Mouse (Mus musculus) frontal cortex, postnatal 10 days (tissue): Measurements from ENCODE around the gene Cnnm4.
A peak's percentile ranks its signal among the peaks of the same experiment; 100 is the strongest.

Source experiments
- DNase-seq, 2 experiments: peaks; one replicate each; pipeline ENCODE4 v3.0.0; 2022; ENCODE audit warnings: low spot score in 2 of 2, mixed read lengths in 1 of 2

The Cnnm4 gene

DNA sequence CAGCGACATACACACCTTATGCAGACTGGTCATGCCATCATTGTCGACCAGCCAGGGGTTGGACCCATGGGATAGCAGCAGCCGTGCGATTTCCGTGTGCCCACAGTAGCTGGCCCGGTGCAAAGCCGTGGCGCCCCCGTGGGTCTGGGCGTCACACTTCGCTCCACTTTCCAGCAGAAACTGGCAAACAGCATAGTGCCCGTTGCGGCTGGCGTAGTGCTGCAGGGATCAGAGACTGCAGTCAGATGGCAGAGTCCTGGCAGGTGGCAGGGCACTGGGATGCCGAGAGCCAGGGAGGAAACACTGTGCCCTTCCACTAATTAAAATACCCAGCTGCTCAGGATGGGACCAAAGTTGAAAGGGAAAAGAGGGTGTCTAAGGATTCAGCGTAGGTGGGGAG, 70.4 kb downstream of the Cnnm4 start:
- no peak for DNase-seq

DNA sequence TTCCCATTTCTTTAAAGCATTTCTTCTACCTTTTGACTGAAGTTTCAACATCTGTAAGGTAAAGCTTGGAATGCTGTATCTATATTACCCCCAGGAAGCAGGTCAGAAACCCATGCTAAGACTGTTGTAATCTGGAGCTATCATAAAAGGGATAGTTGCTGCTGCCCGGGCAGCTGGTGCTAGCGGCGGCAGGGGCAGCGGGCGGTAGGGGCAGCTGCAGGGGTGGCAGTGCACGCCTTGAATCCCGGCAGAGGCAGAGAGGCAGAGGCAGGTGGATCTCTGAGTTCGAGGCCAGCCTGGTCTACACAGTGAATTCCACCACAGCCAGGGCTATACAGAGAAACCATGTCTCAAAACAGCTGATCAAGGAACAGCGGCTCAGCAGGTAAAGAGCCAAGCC, 71.5 kb downstream of the Cnnm4 start:
- no peak for DNase-seq

GRCm38 (mm10) chr1:36545382-36545781, 74.0 kb downstream of the Cnnm4 start:
- DNase-seq, result no peak

GRCm38 (mm10) chr1:36545845-36546600, 74.6 kb downstream of the Cnnm4 start:
- DNase-seq, result no peak

GRCm38 (mm10) chr1:36546888-36547471, 75.6 kb downstream of the Cnnm4 start, which contains the start of gene Ankrd39:
TSS of gene Ankrd39 (minus strand) at chr1:36547445.
- peak; percentile 96 to 97 for DNase-seq

DNA sequence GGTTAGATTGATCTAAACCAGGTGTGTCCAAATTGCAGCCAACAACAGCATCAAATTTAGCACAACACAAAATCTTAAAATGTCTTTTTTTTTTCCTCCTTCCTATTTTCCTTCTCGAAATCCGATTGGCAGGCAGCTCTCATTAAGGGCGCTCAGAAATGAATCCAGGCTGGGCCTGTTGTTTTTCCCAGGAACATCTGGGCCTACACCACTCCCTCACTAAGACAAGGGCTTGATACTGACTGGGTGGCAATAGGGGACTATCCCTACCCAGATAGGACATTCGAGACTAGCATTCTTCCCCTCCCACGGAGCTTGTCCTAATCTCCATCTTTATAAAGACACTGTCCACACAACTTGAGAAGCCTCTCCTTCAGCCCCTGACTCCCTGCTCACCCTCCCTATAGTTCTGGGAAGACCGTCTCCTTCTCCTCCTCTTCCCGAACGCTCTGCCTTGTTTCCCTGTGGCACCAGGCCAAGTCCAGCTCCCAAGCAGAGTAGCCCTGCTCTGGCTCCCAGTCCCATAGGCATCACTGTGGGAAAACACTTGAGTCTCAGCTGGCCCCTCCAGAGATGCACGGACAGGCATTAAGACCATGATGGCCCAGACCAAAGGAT, 76.7 kb downstream of the Cnnm4 start:
- no peak for DNase-seq

- no peak for DNase-seq
Observed at GRCm38 (mm10) chr1:36548771-36549170, 77.4 kb downstream of the Cnnm4 start.

DNA sequence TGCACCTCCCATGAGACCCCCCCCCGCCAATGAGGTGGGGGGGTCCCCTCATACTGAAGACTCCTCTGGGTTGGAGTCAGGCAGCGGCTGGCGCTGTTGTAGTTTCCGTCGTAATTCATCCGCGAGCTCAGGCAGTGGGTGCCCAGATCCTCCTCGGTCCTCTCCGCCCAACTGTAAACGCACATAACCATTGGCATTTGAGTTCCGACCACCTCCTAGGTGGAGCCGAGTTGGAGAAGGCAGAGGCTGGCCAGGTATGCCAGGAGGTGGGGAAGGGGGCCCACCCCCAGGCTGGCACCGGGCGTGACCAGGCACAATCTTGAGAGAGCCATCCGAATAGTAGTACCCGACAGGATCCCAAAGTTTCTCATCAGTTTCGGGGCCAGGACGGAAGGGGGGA, 78.1 kb downstream of the Cnnm4 start:
- DNase-seq, result no peak

DNA sequence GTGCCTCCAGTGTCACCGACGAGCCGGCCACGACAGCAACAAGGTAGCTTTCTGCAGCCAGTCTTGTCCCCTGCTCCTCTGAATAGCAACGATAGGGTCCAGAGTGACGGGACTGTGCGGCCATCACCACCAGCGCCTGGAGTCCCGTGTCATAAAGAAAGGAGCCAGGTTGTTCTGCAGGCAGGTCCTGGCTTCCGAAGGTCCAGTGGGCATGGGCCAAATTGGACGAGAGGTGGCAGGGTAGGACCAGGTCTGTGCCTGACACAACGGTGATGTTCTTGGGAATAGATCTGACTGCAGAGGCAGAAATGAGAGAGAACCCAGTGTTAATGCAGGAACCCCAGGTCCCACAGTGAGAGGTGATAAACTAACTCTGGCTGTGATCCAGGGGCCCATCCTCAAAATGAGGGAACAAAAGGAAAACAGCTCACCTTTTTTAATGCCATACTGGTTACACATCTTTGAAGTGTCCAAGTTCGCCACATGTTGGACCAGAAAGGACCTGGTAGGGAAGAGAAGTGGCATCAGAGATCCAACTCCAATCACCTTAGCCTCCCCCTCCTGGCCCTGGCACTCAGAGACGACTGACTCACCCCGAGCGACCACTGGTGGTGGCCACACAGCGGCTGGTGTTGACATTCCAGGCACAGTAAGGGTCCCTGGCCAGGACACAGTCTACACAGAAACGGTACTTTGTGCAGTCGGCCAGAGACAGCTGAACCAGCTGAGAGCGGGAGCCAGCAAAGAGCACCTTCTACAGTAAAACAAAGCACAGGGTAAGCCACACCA, 78.8 kb downstream of the Cnnm4 start:
- DNase-seq, result no peak

GRCm38 (mm10) chr1:36551904-36552303, 80.5 kb downstream of the Cnnm4 start:
- no peak for DNase-seq

- DNase-seq, result no peak
Observed at GRCm38 (mm10) chr1:36552506-36552905, 81.1 kb downstream of the Cnnm4 start.

- no peak for DNase-seq
Observed at GRCm38 (mm10) chr1:36554633-36555399, 83.4 kb downstream of the Cnnm4 start.

DNA sequence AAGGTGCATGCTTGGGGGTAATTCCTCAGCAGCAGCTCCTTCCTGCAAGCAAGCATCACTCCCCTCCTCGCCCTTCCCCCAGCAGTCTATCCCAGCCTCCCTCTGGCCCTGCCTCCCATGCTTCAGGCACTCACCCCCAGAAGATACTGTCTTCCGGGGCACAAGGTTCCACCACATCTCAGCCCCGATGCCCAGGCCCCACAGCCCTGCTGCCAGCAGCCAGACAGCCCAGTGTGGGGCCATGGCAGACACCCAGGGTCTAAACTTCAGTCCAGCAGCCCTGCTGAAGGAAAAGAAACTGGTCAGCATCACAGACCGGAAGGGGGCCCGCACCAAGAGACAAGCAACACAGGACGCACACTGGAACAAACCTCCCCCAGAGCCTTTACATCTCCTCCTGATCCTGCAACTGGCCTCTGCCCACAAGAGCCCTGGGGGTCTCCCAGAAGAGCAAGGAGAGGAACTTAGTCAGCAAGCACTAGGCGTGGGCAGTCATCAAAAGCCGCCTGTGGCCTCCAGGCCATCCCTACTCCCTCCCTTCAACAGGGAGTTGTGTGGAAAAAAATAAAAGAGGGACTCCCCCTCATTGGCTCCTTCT, 84.5 kb downstream of the Cnnm4 start:
- no peak for DNase-seq

DNA sequence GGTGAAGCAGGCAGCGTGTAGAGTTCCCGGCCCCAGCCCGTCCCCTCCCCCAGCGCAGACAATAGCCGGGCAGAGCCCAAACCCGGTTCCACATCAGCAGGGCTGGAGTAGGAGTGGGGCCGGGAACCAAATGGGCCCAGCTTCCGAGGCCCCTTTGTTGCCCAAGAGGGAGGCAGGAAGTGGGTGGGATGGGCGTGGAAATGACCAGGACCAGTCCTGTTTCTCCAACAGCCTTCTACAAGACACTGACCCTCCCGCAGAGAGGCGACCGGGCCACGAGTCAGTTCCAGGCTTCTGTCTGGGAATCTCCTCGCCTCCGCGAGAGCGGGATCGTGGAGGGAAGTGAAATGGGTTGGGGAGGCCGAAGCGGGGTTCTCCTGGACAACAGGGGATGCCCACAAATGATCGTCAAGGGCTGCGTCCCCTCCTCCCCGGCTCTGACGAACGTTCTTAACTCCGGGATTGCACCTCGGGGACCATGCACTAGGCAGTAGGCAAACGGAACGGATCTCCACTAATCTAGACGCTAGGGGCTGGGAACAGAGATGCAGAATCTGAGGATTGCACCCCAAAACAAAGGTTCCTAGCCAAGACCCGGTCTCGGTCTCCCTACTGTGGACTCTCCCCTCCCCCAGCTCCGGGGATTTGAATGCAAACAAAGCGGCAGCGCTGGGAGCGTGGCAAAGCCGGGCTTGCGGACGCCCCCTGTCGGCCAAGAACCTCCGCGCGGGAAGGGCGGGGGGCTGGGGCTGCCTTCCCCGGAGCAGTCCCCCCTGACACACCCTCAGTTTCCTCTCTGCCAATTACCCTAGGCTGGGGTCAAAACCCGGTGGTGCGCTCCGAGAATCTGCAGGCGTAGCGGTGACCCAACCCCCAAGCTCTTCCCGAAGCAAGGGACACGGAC, 85.4 kb downstream of the Cnnm4 start:
- DNase-seq, result peak; percentile 89 to 93

- peak in 1 of 2 experiments; percentile 81 for DNase-seq
Observed at GRCm38 (mm10) chr1:36557457-36558011, 86.1 kb downstream of the Cnnm4 start.
